Mouse (Mus musculus): ENCODE data around the gene Osbpl8.
"Not testable (repeated sequence)": the region's sequence is repeated elsewhere in the genome, so short reads cannot be mapped to it uniquely, and the experiment has no call there.

DNA sequence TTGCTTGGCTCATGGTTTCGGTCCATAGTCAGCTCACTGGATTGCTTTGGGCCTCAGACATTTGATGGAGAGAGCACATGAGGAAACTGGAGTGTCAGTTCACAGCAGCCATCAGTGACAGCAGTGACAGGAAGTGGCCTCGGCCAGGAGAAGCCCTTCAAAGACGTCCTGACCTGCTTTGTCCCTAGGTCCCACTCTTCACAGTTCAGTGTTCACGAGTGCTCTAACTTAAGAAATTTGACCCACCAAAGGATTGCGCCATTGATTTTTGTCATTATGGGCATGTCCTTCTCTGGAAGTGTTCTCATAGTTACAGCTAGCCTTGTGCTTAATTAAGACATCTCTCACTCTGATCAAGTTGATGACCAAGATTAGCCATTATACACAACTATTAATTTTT, 34.2 kb downstream of the Osbpl8 start:
- TF ChIP-seq EP300, CTCF (IDR thresholded peaks at IDR 0.05; ENCODE audit: low read depth): not testable (repeated sequence)
